27 mouse cellular contexts compared by ENCODE assay signal in the genomic region with DNA sequence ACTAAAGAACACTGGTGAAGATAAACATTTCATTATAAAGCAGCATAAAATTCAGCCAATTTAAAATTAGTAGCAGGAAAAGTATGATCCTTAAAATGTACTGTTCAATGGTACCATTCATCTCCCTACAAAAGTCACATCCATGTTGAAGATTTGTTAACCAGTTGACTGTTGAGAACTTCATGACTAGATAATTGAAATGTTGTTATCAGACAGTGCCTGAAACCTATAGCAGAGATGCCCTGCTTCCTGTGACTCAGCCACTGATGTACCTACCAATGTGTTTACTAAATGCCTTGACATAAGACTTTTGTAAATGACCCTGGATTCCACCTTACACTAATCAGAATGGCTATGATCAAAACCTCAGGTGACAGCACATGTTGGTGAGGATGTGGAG.
"Had no signal": no experiment of that assay in that cellular context is flagged by ENCODE, and none has a peak within 500 bp of the region (broad histone marks: within the 10 kb centered on the region; RNA-seq: fewer than 3 reads in every experiment).

No protein-coding gene starts in this region.

- H3K4me2 ChIP-seq: embryonic facial prominence, embryonic 12.5 days; embryonic facial prominence, embryonic 13.5 days; embryonic facial prominence, embryonic 15.5 days; forebrain, embryonic 12.5 days; forebrain, embryonic 13.5 days; forebrain, embryonic 15.5 days had no signal

- H3K9ac ChIP-seq: embryonic facial prominence, embryonic 12.5 days; embryonic facial prominence, embryonic 13.5 days; embryonic facial prominence, embryonic 15.5 days; forebrain, embryonic 12.5 days; forebrain, embryonic 13.5 days; forebrain, embryonic 15.5 days; forebrain, postnatal 0 days had no signal

- H3K4me1 ChIP-seq: embryonic facial prominence, embryonic 10.5 days; embryonic facial prominence, embryonic 12.5 days; embryonic facial prominence, embryonic 13.5 days; embryonic facial prominence, embryonic 15.5 days; forebrain, embryonic 10.5 days; forebrain, embryonic 12.5 days; forebrain, embryonic 13.5 days; forebrain, embryonic 15.5 days had no signal

- H3K9me3 ChIP-seq: embryonic facial prominence, embryonic 12.5 days; embryonic facial prominence, embryonic 13.5 days; embryonic facial prominence, embryonic 15.5 days; forebrain, embryonic 13.5 days; forebrain, embryonic 15.5 days had no signal

- H3K36me3 ChIP-seq: embryonic facial prominence, embryonic 10.5 days; embryonic facial prominence, embryonic 12.5 days; embryonic facial prominence, embryonic 13.5 days; embryonic facial prominence, embryonic 15.5 days; forebrain, embryonic 10.5 days; forebrain, embryonic 12.5 days; forebrain, embryonic 15.5 days had no signal

- H3K27ac ChIP-seq: embryonic facial prominence, embryonic 10.5 days; embryonic facial prominence, embryonic 12.5 days; embryonic facial prominence, embryonic 13.5 days; embryonic facial prominence, embryonic 15.5 days; forebrain, embryonic 10.5 days; forebrain, embryonic 12.5 days; forebrain, embryonic 13.5 days; forebrain, embryonic 15.5 days; gastrocnemius, adult 2 months; heart, adult 2 months had no signal

- H3K27me3 ChIP-seq: embryonic facial prominence, embryonic 12.5 days; embryonic facial prominence, embryonic 13.5 days; embryonic facial prominence, embryonic 15.5 days; forebrain, embryonic 12.5 days; forebrain, embryonic 13.5 days; forebrain, embryonic 15.5 days had no signal

- DNase-seq: cerebellum, adult 8-10 months; cerebellum, adult 9-10 months; cerebellum, adult 9-11 months; cerebellum, postnatal 10 days; cerebellum, postnatal 14 days; cerebellum, postnatal 25 days; cerebellum, postnatal 36 days; embryo, embryonic 11 days; forebrain, postnatal 0 days; gastrocnemius, adult 2 months; gastrocnemius, postnatal 10 days; gastrocnemius, postnatal 14 days; gastrocnemius, postnatal 25 days; gastrocnemius, postnatal 36 days; heart, adult 18-20 months; heart, adult 2 months had no signal

- ATAC-seq: forebrain, embryonic 13.5 days; forebrain, embryonic 14.5 days; forebrain, embryonic 15.5 days; forebrain, embryonic 16.5 days; forebrain, postnatal 0 days had no signal

- H3K4me3 ChIP-seq: embryonic facial prominence, embryonic 10.5 days; embryonic facial prominence, embryonic 12.5 days; embryonic facial prominence, embryonic 13.5 days; embryonic facial prominence, embryonic 15.5 days; erythroblast, embryonic 14.5 days; forebrain, embryonic 10.5 days; forebrain, embryonic 12.5 days; forebrain, embryonic 13.5 days; forebrain, embryonic 15.5 days; gastrocnemius, adult 2 months; heart, adult 2 months had no signal
